Mouse (Mus musculus) cerebellum, adult 9-10 months (tissue): ENCODE data around the gene Rcc2.

Experiments used
- DNase-seq: peaks from one replicate; pipeline ENCODE4 v3.0.0; 2022

Gene Rcc2

DNA sequence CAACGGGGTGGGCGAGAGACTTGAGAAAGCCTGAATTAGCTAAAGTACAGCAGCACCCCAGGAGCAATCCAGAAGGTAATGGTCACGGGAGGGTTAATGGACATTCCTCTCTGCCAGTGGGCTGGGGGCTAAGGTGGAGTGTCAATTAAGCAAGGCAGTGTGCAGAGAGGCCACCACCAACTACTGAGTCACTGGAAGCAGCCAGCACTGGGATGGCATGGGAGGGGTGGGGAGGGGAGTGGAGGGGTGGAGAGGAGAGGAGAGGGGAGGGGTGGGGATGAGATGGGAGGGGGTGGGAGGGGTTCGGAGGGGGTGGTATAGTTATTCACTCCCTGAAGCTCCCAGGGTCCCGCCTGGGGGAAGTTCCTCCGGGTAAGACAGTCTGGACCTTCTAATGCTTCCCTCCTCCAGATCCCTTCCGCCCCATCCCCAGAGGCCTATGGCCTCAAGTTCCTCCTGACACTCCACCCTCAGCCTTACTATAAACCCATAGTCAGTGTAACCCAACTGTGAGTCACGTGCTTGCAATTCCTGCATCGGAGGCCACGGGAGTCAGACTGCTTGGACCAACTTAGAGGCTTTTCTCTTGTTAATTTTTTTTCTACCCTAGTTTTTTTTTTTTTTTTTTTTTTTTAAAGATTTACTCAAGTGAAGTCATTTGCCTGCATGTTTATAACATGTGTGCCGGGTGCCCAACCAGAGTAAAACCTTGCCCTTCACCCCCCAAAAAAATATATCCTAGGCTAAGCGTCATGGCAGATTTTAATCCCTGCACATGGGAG, 12.1 kb upstream of the Rcc2 start:
- DNase-seq, result no peak

DNA sequence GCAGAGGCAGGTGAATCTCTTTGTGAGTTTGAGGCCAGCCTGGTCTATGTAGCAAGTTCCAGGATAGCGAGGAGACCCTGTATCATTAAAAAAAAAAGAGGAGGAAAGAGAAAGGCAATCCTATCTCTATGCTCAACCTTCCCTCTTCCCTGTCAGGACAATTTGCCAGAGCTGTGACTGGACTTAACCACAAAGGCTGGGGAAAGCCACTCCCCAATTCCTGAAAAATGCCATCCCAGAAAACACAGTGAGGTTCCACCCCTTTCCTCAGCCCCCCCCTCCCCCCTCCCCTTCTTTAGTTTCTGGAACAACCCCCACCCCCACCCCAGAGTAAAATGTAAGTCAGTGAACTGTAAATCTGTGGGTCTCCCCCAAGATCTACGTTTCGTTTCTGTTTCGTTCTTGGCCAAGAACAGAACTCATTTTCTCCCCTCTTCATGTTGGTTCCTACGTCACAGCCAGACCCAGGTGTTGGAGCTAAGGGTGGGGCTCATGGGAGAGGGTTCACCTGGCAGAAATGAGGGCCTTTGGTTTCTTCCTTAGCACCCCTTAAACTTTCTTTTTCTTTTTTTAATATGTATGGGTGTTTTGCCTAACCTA, 11.4 kb upstream of the Rcc2 start:
- no peak for DNase-seq

DNA sequence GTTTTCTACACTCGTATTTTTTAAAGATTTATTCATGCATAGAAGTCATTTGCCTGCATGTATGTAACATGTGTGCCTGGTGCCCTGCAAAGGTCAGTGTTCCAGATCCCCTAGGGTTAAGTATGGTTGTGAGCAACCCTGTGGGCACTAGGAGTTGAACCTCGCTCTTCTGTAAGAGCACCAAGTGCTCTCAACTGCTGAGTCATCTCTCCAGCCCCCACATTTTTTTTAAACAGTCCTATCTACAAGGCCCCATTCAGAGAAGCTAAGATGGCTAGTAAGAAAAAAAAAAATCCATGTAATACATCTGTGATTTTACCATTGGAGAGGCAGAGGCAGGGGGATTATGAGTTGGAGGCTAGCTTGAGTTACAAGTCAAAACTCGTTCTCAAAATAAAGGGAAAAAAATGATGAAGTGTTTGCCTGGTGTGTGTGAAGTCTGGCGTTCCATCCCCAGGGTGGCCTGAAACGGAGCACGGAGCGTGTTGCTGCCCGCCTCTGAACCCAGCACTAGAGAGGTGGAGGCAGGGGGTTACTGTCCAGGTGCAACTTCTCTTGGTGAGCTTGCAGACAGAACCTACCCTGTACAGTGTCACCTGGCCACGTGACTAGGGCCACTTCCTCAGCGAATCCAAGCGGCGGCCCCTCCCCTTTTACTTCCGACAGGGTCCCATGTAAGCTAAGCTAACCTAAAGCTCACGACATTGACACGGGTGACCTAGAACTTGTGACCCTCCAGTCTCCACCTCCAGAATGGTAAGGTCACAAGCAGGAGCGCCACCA, 10.3 kb upstream of the Rcc2 start:
- DNase-seq, result no peak

DNA sequence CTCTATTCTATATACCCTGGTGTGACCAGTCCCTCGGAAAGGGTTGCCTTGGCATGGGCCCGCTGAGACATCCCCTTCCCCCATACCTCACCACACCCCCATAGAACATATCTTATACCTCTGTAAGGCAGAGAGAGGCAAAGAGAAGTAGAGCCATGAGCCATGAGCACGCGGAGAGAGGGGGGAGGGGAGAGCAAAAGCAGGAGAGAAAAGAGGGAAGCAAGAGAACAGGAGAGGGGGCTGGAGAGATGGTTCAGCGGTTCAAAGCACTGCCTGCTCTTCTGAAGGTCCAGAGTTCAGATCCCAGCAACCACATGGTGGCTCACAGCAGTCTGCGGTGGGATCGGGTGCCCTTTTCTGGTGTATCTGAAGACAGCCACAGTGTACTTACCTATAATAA, 8.9 kb upstream of the Rcc2 start:
- no peak for DNase-seq

DNA sequence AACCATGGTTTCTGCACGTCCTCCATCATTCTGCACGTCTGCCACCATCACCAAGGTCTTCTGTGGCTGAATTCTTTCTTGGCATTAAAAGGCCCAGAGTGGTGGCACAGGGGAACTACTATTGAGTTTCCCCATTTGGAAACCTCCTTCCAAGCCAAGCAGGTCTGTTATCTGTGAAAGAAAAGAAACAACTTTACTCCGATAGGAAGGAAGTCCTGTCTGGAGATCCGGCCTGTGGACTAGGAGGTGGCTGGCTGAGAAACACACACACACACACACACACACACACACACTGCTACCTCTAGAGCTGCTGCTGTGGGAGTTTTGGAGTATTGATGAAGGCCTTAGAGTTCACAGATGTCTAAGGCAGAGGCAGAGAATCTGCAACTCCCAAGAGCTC, 6.8 kb upstream of the Rcc2 start:
- DNase-seq, result no peak

DNA sequence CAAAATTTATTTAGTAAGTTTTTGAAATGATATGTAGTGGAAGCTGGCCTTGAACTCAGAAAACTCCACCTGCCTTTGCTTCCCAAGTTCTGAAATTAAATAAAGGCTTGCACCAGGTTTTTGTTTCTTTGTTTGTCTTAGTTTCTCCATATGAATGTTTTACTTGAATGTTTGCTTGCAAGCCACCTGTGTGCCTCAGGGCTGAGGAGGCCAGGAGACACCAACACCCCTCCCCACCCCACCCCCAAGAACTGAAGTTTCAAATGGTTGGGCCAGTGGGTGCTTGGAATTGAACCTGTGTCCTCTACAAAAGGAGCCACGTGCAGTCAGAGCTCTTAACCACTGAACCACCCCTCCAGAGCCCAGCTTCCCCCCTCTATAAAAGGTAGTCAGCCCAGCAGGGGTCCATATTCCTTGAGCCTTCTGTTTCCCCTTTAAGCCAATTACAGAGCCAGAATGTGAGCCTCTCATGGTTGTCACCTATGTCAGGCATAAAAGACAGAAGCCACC, 5.7 kb upstream of the Rcc2 start:
- no peak for DNase-seq

DNA sequence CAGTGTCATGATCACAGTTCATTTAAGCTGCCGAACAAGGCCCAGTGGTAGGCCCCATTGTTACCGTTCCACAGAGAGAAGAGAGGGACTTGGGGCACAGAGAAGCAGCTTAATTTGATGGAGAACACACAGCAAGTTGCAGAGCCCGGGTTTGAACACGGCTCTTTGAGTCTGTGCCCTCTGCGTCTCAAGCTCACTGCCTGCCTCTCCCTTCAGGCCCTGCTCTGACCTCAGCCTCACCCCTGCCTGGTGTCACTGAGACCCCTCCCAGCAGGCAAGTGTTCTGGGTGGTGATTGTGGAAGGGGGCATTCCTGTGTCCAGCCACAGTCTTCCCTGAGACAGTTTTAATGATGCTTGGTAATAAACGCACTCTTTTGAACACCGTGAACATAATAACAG, 5.2 kb upstream of the Rcc2 start:
- DNase-seq, result no peak

DNA sequence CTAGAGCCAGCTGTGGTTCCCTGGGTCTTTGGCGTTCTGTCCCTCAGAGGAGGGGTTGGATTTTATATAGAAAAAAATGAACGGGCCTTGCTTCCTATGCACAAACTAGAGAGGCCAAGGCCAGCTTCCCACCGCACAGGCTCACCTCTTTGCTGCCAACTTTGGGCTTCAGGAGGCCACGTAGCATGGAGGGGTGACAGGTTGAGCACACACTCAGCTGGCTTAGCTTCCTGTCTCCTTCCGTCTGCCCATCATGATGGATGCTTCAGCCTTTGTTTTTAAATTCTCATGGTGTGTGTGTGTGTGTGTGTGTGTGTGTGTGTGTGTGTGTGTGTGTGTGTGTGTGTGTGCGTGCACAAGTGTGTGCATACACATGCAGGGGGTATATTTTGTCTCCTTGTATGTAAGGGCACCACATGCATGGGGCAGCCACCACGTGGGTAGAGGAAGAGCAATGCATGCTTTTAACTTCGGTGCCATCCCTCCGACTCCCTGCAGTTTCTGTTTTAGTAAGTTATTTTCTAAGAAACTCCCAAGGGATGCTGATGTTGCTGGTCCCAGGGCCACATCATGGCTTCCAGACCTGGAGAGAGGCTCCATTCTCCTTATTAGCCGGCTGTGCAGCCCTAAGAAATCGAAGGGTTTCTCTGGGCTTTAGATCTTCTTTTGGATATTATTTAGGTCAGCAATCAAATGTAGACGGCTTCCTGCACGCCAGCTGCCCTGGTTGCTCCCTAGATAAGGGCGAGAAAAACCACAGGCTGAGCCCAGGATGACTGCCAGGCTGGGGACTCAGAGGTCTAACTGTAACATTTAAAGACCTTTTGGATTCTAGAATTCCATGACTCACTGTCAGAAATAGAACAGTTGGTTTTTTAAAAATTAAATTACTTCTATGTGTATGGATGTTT, 4.4 kb upstream of the Rcc2 start:
- no peak for DNase-seq

DNA sequence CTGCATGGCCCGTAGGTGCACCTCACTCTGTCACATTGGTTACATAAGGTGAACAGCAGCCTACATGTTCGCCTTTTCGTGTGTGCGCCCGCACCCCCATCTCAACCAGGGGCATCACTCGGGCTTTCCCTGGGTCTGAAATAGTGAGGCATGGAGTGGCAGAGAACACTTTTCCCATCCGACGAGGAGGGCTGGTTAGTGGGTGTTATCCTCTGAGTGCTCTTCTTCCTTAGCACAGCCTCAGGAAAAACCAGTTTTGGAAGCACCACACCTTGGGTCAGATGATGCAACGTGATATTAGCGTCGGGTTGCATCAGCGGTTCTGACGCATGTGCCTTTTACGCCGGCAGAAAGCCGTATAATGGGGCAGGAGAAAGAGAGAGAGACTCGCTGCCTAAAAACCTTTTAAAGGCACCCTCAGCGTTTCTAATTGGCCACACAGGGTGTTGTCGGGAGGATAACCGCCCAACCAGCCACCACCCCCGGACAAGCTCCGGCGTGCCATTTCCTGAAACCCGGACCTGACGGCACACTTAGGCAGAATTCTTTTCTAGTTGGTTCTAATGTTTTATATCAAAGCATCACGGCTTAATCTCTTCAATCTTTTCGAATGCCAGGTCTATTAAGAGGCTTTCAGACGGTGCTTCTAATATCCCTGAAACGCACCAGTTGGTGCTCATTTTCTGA, 757 bp upstream of the Rcc2 start:
- peak; percentile 81 for DNase-seq

DNA sequence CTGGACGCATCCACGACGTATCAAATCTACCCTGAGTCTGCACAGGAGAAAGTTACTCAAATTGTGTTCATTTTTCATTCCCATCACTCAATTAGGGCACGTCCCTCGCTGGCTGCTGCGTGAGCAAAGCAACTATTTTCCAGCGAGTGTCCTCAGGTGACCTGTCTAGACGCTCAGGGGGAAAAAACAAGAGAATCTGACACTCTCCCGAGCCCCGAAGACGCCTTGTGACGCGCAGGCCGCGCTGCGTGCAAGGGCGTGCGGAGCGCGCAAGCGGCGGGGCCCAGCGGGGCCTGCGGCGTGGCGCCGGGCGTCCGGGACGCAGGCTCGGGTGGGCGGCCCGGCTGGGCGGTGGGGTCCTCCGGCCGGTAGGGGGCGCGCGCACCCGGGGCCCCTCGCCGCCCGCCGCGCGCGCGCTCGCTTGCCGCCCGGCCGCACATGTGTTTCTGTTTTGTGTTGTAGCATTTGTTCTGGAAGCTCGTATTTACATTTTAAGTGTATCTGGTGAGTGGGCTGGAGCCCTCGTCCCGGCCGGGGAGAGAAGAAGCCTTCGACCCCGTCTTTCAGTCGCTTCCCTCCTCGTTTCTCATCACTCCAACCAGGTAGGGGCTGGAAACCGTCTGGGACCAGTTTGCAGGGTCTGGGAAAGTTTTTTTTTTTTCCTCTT, 841 bp downstream of the Rcc2 start:
- DNase-seq, result peak; percentile 82

DNA sequence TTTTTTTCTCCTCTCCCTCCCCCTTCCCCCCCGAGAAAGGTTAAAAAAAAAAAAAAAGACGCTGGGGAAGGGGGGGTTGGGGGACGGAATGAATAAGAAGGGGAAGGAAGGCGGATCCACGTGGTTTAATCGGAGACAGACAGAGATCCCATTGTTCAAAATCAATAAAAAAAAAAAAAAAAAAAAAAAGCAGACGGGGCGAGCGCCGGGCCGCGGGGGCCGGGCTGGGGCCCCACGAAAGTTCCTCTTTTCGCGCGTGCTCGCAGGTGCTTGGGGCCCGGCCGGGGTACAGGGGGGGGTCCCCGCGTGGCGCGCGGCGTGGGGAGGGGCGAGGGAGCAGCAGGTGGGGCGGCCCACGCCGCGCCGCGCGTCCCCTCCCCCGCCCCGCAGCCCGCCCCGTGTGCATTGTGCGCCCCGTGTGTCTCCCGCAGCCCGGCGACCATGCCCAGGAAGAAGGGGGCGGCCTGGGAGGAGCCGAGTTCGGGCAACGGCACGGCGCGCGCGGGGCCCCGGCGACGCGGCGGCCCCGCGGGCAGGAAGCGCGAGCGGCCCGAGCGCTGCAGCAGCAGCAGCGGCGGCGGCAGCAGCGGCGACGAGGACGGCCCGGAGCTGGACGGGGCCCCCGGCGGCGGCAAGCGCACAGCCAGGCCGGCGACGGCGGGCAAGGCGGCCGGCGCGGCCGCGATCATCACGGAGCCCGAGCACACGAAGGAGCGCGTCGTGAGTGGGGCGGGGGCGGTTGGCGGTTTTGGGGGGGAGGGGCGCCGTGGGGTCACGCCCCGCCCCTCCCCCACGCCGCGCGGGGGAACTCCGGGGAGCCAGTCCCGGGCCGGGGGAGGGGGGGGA, 1.6 kb downstream of the Rcc2 start:
- no peak for DNase-seq

DNA sequence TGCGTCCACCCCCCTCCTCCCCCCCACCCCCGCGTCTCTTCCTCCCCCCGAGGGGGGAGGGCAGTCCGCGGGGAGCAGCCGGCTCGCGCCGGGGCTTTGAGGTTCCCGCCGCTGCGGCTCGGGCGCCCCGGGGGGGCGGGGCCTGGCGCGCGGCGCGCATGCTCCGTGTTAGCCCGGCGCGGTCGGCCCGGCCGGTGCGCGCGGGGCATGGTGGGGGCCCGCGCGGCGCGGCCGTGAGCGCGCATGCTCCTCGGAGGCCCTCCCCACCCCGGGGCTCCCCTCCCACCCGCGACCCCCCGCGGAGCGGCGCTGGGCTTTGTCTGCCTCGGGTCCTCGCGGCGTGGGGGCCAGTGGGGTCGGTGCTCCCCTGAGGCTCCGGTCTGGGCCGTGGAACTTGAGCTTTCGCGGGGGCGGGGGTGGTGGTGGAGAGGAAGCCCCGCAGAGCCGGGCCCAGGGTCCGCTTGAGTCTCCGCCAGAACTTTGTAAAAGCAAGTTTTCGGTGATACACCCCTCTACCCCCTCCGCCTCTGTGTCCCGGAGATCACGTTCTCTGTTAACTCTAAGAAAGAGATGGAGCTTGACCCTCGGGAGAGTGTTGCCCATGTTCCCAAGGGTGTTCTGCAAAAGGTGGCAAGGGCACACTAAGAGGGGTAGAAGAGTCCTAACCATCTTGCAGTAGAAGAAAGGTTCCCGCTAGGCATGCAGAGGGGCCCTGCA, 2.4 kb downstream of the Rcc2 start:
- peak; percentile 75 for DNase-seq

DNA sequence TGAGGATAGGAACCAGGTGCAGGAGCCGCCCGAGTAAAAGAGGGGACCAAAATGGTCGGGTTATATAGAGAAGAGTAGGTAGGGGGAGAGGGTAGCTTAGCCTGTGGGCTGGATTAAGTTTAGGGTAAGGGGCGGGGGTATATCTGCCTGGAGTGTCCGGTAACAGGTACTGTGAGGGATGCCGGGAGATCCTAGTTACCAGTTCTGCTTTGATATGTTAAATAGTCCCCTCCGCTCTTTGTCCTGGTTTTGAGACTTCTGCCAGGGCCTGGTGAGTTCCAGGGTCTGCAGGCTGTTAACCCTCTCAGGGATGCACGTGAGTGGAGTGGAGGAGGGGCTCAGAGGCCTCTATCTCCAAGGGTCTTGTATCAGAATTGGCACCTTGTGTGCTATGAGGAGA, 3.3 kb downstream of the Rcc2 start:
- no peak for DNase-seq

DNA sequence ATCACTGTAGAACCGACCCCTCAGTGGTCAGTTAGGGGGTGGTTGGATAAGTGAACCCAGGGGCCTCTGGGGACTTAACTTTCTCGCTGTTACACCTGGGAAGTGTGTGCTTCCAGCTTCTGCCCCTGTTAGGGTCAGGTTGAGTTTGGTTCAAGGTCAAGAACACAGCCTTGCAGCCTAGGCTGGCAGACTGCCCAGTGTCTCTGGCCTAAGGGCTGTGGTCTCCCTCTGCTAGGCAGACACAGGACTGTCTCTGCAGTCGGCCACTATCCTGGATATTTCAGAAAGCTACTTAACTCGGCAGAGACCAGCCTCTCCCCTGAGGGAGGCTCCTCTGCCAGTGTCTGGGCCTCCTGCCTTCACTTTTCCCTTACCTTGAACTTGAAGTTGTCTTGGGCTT, 3.8 kb downstream of the Rcc2 start:
- DNase-seq, result no peak

DNA sequence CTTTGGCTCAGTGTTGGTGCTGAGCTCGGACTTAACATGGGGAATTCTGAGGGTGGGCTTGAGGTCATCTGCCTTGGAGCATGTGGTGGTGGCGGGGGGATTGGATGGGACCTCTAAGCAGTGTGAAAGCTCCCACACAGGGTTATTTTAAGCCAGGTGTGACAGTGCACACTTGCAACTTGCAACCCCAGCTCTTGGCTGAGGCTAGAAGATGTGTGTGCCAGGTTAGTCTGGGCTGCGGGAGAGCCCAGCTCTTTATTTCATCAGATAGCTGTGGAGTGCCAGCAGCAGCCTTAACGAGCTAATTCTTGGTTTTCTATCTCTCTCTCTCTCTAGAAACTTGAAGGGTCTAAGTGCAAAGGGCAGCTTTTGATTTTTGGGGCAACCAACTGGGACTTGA, 7.3 kb downstream of the Rcc2 start:
- DNase-seq, result no peak

DNA sequence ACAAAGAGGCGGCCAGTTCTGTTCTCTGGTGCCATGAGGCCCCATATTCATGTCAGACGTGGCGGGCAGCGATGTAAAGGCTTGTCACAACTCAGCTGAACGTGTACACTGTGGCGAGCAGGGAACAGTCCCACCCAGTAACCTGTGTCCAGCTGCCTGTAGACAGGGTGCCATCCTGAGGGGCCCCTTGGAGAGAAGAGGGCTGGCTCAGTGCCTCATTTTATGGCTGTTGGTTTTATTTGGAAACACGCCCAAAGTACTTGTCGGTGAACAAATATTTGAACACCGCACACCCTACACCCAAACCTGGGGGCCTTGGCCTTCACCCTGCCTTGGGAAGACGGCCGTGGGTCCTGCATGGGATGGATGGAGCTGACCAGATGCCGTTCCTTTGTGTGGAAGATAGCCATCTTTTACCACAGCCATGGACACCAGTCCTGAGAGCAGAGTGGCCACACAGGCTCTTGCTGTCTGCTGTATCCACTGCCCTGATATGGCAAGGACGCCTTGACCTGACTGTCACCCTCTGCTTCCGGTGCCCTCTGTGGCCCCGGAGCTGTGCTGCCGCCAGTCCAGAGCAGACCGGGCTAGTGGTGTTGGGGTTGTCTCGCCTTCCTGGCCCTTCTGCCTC, 8.1 kb downstream of the Rcc2 start:
- DNase-seq, result no peak

DNA sequence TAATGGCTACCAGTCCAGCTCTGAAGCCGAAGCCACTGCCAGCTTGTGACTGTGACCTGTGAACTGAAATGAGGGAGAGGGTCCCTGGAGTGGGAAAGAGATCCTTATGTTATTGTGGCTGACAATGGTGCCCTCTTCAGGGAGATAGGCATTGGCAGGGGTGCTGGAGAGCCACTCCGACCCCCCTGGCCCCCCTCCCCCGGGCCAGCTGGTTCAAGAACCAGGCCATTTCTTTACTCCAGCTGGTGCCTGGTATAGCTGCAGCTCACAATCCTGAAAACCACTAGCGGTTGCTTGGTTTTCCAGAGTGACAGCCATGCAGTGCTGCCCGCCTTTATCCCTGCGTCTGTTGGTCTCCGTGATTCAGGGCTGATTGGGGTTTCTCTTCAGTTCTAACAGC, 8.8 kb downstream of the Rcc2 start:
- no peak for DNase-seq

DNA sequence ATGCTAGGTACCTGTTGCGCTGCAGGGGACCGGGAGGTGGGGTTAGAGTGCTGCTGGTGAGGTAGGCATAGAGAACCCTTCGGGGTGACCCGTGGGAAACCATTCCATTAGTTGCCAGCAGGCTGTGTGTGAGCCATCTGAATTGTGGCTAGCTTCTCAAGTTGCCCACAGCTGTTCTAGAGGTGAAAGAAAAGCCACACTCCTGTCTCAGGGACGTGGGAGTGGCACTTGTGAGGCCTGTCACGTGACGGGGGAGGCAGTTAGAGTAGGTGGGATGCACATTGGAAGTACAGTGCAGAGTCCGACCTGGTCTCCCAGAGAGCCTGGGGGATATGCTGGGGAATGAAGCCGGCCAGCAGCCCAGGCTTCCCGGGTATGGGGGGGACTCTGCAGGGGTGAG, 9.3 kb downstream of the Rcc2 start:
- DNase-seq, result no peak

DNA sequence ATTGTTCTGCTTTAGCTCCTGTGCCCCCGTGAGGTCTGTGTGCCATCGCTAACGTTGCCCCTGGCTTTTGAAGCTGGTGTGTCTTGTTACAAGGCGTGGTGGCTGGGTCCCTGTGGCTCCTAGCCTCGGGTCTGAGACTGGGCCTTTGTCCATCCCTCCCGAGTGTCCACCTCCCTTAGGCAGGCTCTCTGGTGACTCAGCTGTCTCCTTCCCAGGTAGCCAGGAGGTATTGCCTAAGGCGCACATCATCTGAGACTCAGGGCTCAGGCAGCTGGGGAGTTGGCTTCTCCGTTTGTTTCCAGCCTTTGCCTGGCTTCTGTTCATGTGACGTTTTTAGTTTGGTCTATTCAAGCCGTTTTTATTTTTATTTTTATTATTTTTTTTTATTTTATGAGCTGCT, 10.4 kb downstream of the Rcc2 start:
- no peak for DNase-seq

DNA sequence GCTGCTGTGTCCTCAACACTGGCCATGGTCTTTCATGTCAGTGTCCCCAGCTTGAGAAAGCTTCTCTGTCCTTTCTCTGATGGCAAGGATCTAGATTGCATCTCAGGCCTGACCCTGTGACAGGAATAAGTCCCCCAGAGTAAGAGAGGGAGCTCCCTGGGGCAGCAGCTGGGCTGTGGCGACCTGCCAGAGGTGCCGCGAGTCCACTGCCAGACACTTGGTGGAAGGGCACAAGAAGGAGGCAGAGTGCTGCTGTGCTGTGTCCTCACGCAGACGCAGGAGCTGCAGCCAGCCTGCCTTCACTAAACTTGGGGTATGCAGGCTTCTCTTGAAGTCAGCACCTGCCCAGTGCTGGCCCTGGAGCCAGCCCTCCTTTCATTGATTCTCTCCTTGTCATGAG, 11.0 kb downstream of the Rcc2 start:
- DNase-seq, result peak; percentile 22
